ENCODE assay signal across 23 mouse cellular contexts in genomic region chr2:56335974-56336373, GRCm38 (mm10).
DNase-seq lines count a peak whose midpoint lies in the region; ATAC-seq and TF ChIP-seq lines count a peak whose summit lies in the region.
"Had no signal": no experiment of that assay in that cellular context is flagged by ENCODE, and none has a peak within 500 bp of the region (broad histone marks: within the 10 kb centered on the region; RNA-seq: fewer than 3 reads in every experiment).

No protein-coding gene starts in this region.

- H3K4me3 ChIP-seq in forebrain, embryonic 14.5 days (ENCODE audit: low read depth, low read length): no peak overlapping the region
- no peak overlapping the region for H3K4me3 ChIP-seq in forebrain, embryonic 15.5 days
- no peak overlapping the region for H3K4me3 ChIP-seq in midbrain, embryonic 12.5 days
- no peak overlapping the region for H3K4me3 ChIP-seq in midbrain, embryonic 10.5 days
- H3K4me3 ChIP-seq: embryonic facial prominence, embryonic 13.5 days; heart, embryonic 13.5 days; hindbrain, embryonic 15.5 days had no signal

- H3K27ac ChIP-seq in forebrain, embryonic 14.5 days (ENCODE audit: low read depth, low read length): no peak overlapping the region
- H3K27ac ChIP-seq in forebrain, embryonic 15.5 days (replicated peaks): no peak overlapping the region
- no peak overlapping the region for H3K27ac ChIP-seq in midbrain, embryonic 12.5 days (replicated peaks)
- H3K27ac ChIP-seq in midbrain, embryonic 10.5 days (replicated peaks): no peak overlapping the region
- H3K27ac ChIP-seq: embryonic facial prominence, embryonic 13.5 days; heart, embryonic 13.5 days; hindbrain, embryonic 15.5 days had no signal

- TF ChIP-seq CTCF in brain, embryonic 14.5 days (IDR thresholded peaks at IDR 0.05; ENCODE audit: borderline replicate concordance, extremely low read depth, insufficient read depth, insufficient read length): no peak

- H3K27me3 ChIP-seq in forebrain, embryonic 14.5 days (replicated peaks; ENCODE audit: control insufficient read depth, insufficient read depth, low read length): no peaks in the 10 kb centered on the region
- H3K27me3 ChIP-seq in forebrain, embryonic 15.5 days: no peaks in the 10 kb centered on the region
- H3K27me3 ChIP-seq in midbrain, embryonic 12.5 days: peaks cover 4% of the 10 kb centered on the region
- no peaks in the 10 kb centered on the region; the same call in 1 of the 2 replicates for H3K27me3 ChIP-seq in midbrain, embryonic 10.5 days (ENCODE audit: low read depth, poor library complexity, severe bottlenecking)
- H3K27me3 ChIP-seq: embryonic facial prominence, embryonic 13.5 days; heart, embryonic 13.5 days; hindbrain, embryonic 15.5 days had no signal

- no peak for TF ChIP-seq POLR2A in brain, embryonic 14.5 days (IDR thresholded peaks at IDR 0.05; ENCODE audit: borderline replicate concordance, extremely low read depth, insufficient read depth, insufficient read length, poor library complexity, severe bottlenecking)

- peak; percentile 15 for DNase-seq in embryo, embryonic 10 days (ENCODE audit: low spot score)
- no peak for DNase-seq in embryo, embryonic 9.5 days (ENCODE audit: extremely low spot score)
- DNase-seq in forebrain, embryonic 14.5 days (ENCODE audit: low spot score): no peak
- DNase-seq in midbrain, embryonic 10.5 days (ENCODE audit: low spot score): no peak
- peak; percentile 53 for DNase-seq in brain, embryonic 14.5 days (ENCODE audit: low read depth)
- no peak for DNase-seq in cerebellum, adult 11-12 months
- DNase-seq: adrenal gland, adult 8-10 months; adrenal gland, postnatal 36 days; B cell, adult 2 months; cerebellum, adult 11 months; cerebellum, adult 9-10 months; cerebellum, postnatal 25 days; gastrocnemius, postnatal 36 days; heart, adult 11 months; heart, postnatal 36 days had no signal

- H3K9ac ChIP-seq in forebrain, embryonic 14.5 days (ENCODE audit: low read length): no peak overlapping the region
- no peak overlapping the region for H3K9ac ChIP-seq in forebrain, embryonic 15.5 days (replicated peaks)
- H3K9ac ChIP-seq in midbrain, embryonic 12.5 days (replicated peaks): no peak overlapping the region
- H3K9ac ChIP-seq: embryonic facial prominence, embryonic 13.5 days; heart, embryonic 13.5 days; hindbrain, embryonic 15.5 days had no signal

- no peaks in the 10 kb centered on the region for H3K36me3 ChIP-seq in forebrain, embryonic 14.5 days (ENCODE audit: control insufficient read depth, insufficient read depth, low read length)
- H3K36me3 ChIP-seq in forebrain, embryonic 15.5 days: no peaks in the 10 kb centered on the region
- H3K36me3 ChIP-seq in midbrain, embryonic 12.5 days: no peaks in the 10 kb centered on the region
- H3K36me3 ChIP-seq in midbrain, embryonic 10.5 days: no peaks in the 10 kb centered on the region
- H3K36me3 ChIP-seq: embryonic facial prominence, embryonic 13.5 days; G1E; heart, embryonic 13.5 days; hindbrain, embryonic 15.5 days had no signal

- H3K4me2 ChIP-seq in forebrain, embryonic 14.5 days (ENCODE audit: low read length): no peak overlapping the region
- no peak overlapping the region for H3K4me2 ChIP-seq in forebrain, embryonic 15.5 days (replicated peaks)
- H3K4me2 ChIP-seq in midbrain, embryonic 12.5 days (replicated peaks): 0 out of 2 replicates have a peak overlapping the region, but pooled peaks have one; percentile 9
- H3K4me2 ChIP-seq: embryonic facial prominence, embryonic 13.5 days; heart, embryonic 13.5 days; hindbrain, embryonic 15.5 days had no signal

- H3K4me1 ChIP-seq in forebrain, embryonic 14.5 days (ENCODE audit: control insufficient read depth, insufficient read depth, low read length): peaks cover 4% of the 10 kb centered on the region; the same call in 1 of the 2 replicates
- no peaks in the 10 kb centered on the region for H3K4me1 ChIP-seq in forebrain, embryonic 15.5 days
- H3K4me1 ChIP-seq in midbrain, embryonic 12.5 days: peaks cover 5% of the 10 kb centered on the region; the same call in 1 of the 2 replicates
- H3K4me1 ChIP-seq in midbrain, embryonic 10.5 days: peaks cover 3% of the 10 kb centered on the region; the same call in 1 of the 2 replicates
- H3K4me1 ChIP-seq: embryonic facial prominence, embryonic 13.5 days; heart, embryonic 13.5 days; hindbrain, embryonic 15.5 days had no signal

- 51% methylated on average over 7 of the region's 7 CpGs for WGBS in forebrain, embryonic 14.5 days
- 46% methylated on average over 7 of the region's 7 CpGs for WGBS in forebrain, embryonic 15.5 days
- WGBS in midbrain, embryonic 12.5 days: 39% methylated on average over 7 of the region's 7 CpGs
- 63% methylated on average over 7 of the region's 7 CpGs for WGBS in midbrain, embryonic 10.5 days

- no peaks in the 10 kb centered on the region for H3K9me3 ChIP-seq in forebrain, embryonic 14.5 days (replicated peaks; ENCODE audit: control insufficient read depth, low read length)
- H3K9me3 ChIP-seq in forebrain, embryonic 15.5 days: no peaks in the 10 kb centered on the region
- no peaks in the 10 kb centered on the region for H3K9me3 ChIP-seq in midbrain, embryonic 12.5 days
- no peaks in the 10 kb centered on the region for H3K9me3 ChIP-seq in midbrain, embryonic 10.5 days (replicated peaks)
- H3K9me3 ChIP-seq: embryonic facial prominence, embryonic 13.5 days; G1E; heart, embryonic 13.5 days; hindbrain, embryonic 15.5 days had no signal

- peak; percentile 34 for ATAC-seq in forebrain, embryonic 14.5 days
- ATAC-seq in forebrain, embryonic 15.5 days (replicated peaks): no peak
- peak; percentile 92 for ATAC-seq in midbrain, embryonic 12.5 days (ENCODE audit: low FRiP score, low read depth)
- ATAC-seq: CD4-positive, CD25-positive, alpha-beta regulatory T cell, adult 4 months; intestine, embryonic 16.5 days had no signal

Comparison
In these comparisons a context has a peak if more than half of its experiments do, and no peak if none do; other contexts are left out.
1. DNase-seq: peak in embryo, embryonic 10 days (single experiment) and brain, embryonic 14.5 days (single experiment); none in embryo, embryonic 9.5 days (single experiment), forebrain, embryonic 14.5 days (single experiment), midbrain, embryonic 10.5 days (single experiment) and cerebellum, adult 11-12 months (single experiment).